Mouse (Mus musculus) liver, embryonic 11.5 days (tissue): Measurements from ENCODE around the gene Pcsk5. TPM values are rescaled to one million over a fixed set of nuclear protein-coding genes. Genes with fewer than 3 reads are reported as not detected.

Experiments used
- ATAC-seq: fragments of 200-750 bp; cut with Nextera tagmentation; replicated peaks from 2 replicates; pipeline ENCODE4 v1.8.0; 2017; ENCODE audit warnings: moderate number of reproducible peaks, mild to moderate bottlenecking, moderate TSS enrichment, moderate library complexity; ENCODE audit not compliant: low FRiP score
- DNase-seq: peaks from one replicate; pipeline ENCODE4 v3.0.0-alpha.2; 2017; ENCODE audit warnings: low spot score
- H3K27ac ChIP-seq: fragments of 300-500 bp; sonication (generic); 2 replicates; pipeline ENCODE4 v1.5.1; 2014; ENCODE audit warnings: mild to moderate bottlenecking, low read depth, low read length, control low read depth
- H3K27me3 ChIP-seq: fragments of 300-500 bp; sonication (generic); replicated peaks from 2 replicates; pipeline ENCODE4 v1.6.1; 2014; ENCODE audit warnings: low read length, mixed read lengths; ENCODE audit not compliant: control insufficient read depth, insufficient read depth
- H3K36me3 ChIP-seq: fragments of 300-500 bp; sonication (generic); 2 replicates; pipeline ENCODE4 v1.6.1; 2014; ENCODE audit warnings: mild to moderate bottlenecking, low read length, moderate library complexity, mixed read lengths; ENCODE audit not compliant: control insufficient read depth, insufficient read depth
- H3K4me1 ChIP-seq: fragments of 300-500 bp; sonication (generic); replicated peaks from 2 replicates; pipeline ENCODE4 v1.6.1; 2014; ENCODE audit warnings: low read length, mixed read lengths; ENCODE audit not compliant: control insufficient read depth, insufficient read depth
- H3K4me2 ChIP-seq: fragments of 300-500 bp; sonication (generic); 2 replicates; pipeline ENCODE4 v1.6.1; 2014; ENCODE audit warnings: mild to moderate bottlenecking, control low read depth, moderate library complexity
- H3K4me3 ChIP-seq: fragments of 300-500 bp; sonication (generic); 2 replicates; pipeline ENCODE4 v1.5.1; 2014; ENCODE audit warnings: low read depth, low read length, control low read depth
- H3K9ac ChIP-seq: fragments of 300-500 bp; sonication (generic); 2 replicates; pipeline ENCODE4 v1.6.1; 2014; ENCODE audit warnings: low read depth, low read length, control low read depth
- H3K9me3 ChIP-seq: fragments of 300-500 bp; sonication (generic); 2 replicates; pipeline ENCODE4 v1.6.1; 2016; ENCODE audit warnings: low read length, inconsistent platforms, mixed read lengths; ENCODE audit not compliant: control insufficient read depth
- WGBS: fragments of 180-500 bp; shearing (Covaris S2); extraction: QIAGEN DNeasy Blood & Tissue Kit; methylation state at CpG from one replicate; pipeline ENCODE4 v1.1.7; 2014; 5-methylcytosine and 5-hydroxymethylcytosine counted together
- polyA plus RNA-seq: library from polyadenylated mRNA; unstranded; fragments of >200 nt; fragmentation: Nextera tagmentation; extraction: Ambion mirVana; gene quantifications from 2 replicates; pipeline ENCODE4 v1.2.1, GENCODE M21; 2014

Gene Pcsk5
- polyA plus RNA-seq, 1 experiment from 2014 or later, result 4.8 TPM

GRCm38 (mm10) chr19:17592790-17593189 lies 244.6 kb downstream of the Pcsk5 start:
- H3K4me1 ChIP-seq, result no peaks in the 10 kb centered on the region
- ATAC-seq (no peak), DNase-seq (no peak)
- H3K4me2 ChIP-seq, result no peak overlapping the region
- H3K9ac ChIP-seq, result no peak overlapping the region
- H3K27ac ChIP-seq, result no peak overlapping the region
- 30% methylated on average over 1 of the region's 1 CpGs for WGBS
- no peak overlapping the region for H3K4me3 ChIP-seq
- H3K27me3 ChIP-seq, result no peaks in the 10 kb centered on the region
- H3K36me3 ChIP-seq, result no peaks in the 10 kb centered on the region
- H3K9me3 ChIP-seq, result no peaks in the 10 kb centered on the region

GRCm38 (mm10) chr19:17591335-17591734 lies 246.1 kb downstream of the Pcsk5 start:
- Histone ChIP-seq H3K4me1 (no peaks in the 10 kb centered on the region), H3K36me3 (no peaks in the 10 kb centered on the region), H3K9me3 (no peaks in the 10 kb centered on the region), H3K27me3 (no peaks in the 10 kb centered on the region), H3K4me3 (no peak overlapping the region), H3K27ac (no peak overlapping the region), H3K4me2 (no peak overlapping the region), H3K9ac (no peak overlapping the region)
- 51% methylated on average over 8 of the region's 8 CpGs for WGBS
- no peak for ATAC-seq
- no peak for DNase-seq

GRCm38 (mm10) chr19:17590314-17590713 lies 247.1 kb downstream of the Pcsk5 start:
- WGBS, result 77% methylated on average over 1 of the region's 1 CpGs
- Histone ChIP-seq H3K9me3 (no peaks in the 10 kb centered on the region), H3K27ac (no peak overlapping the region), H3K36me3 (no peaks in the 10 kb centered on the region), H3K4me1 (no peaks in the 10 kb centered on the region), H3K27me3 (no peaks in the 10 kb centered on the region), H3K9ac (no peak overlapping the region), H3K4me3 (no peak overlapping the region), H3K4me2 (no peak overlapping the region)
- DNase-seq, result no peak
- ATAC-seq, result no peak

- no peak for ATAC-seq
- 82% methylated on average over 4 of the region's 4 CpGs for WGBS
These were observed 260.0 kb downstream of the Pcsk5 start for GRCm38 (mm10) chr19:17577412-17577811.

GRCm38 (mm10) chr19:17574564-17574963 lies 262.9 kb downstream of the Pcsk5 start:
- Histone ChIP-seq H3K4me2 (no peak overlapping the region), H3K4me3 (no peak overlapping the region), H3K9ac (no peak overlapping the region), H3K36me3 (no peaks in the 10 kb centered on the region), H3K4me1 (no peaks in the 10 kb centered on the region), H3K27me3 (no peaks in the 10 kb centered on the region), H3K27ac (no peak overlapping the region), H3K9me3 (no peaks in the 10 kb centered on the region)
- ATAC-seq, result no peak
- no peak for DNase-seq
- 92% methylated on average over 5 of the region's 5 CpGs for WGBS

More at GRCm38 (mm10) chr19:17577412-17577811, 260.0 kb downstream of the Pcsk5 start:
- Histone ChIP-seq H3K4me3 (no peak overlapping the region), H3K4me1 (no peaks in the 10 kb centered on the region), H3K27ac (no peak overlapping the region), H3K4me2 (no peak overlapping the region), H3K27me3 (no peaks in the 10 kb centered on the region), H3K9me3 (no peaks in the 10 kb centered on the region), H3K9ac (no peak overlapping the region), H3K36me3 (no peaks in the 10 kb centered on the region)
- DNase-seq, result no peak

- H3K4me3 ChIP-seq, result no peak overlapping the region
- H3K4me2 ChIP-seq, result no peak overlapping the region
- H3K27ac ChIP-seq, result no peak overlapping the region
- H3K27me3 ChIP-seq, result no peaks in the 10 kb centered on the region
- H3K36me3 ChIP-seq, result no peaks in the 10 kb centered on the region
- ATAC-seq (no peak), DNase-seq (no peak)
- H3K4me1 ChIP-seq, result no peaks in the 10 kb centered on the region
- WGBS, result 82% methylated on average over 8 of the region's 8 CpGs
- no peak overlapping the region for H3K9ac ChIP-seq
- H3K9me3 ChIP-seq, result no peaks in the 10 kb centered on the region
These were observed 265.1 kb downstream of the Pcsk5 start for GRCm38 (mm10) chr19:17572315-17572714.

GRCm38 (mm10) chr19:17570936-17571335 lies 266.5 kb downstream of the Pcsk5 start:
- no peak for DNase-seq
- Histone ChIP-seq H3K36me3 (no peaks in the 10 kb centered on the region), H3K9ac (no peak overlapping the region), H3K4me2 (no peak overlapping the region), H3K4me3 (no peak overlapping the region), H3K27me3 (no peaks in the 10 kb centered on the region), H3K27ac (no peak overlapping the region), H3K9me3 (no peaks in the 10 kb centered on the region), H3K4me1 (no peaks in the 10 kb centered on the region)
- no peak for ATAC-seq
- whole genome bisulfite sequencing, result 79% methylated on average over 2 of the region's 2 CpGs

GRCm38 (mm10) chr19:17567264-17567663 lies 270.2 kb downstream of the Pcsk5 start:
- H3K27ac ChIP-seq, result no peak overlapping the region
- ATAC-seq (no peak), DNase-seq (no peak)
- H3K4me3 ChIP-seq, result no peak overlapping the region
- H3K9ac ChIP-seq, result no peak overlapping the region
- WGBS, result 66% methylated on average over 3 of the region's 3 CpGs
- no peak overlapping the region for H3K4me2 ChIP-seq
- H3K9me3 ChIP-seq, result no peaks in the 10 kb centered on the region
- H3K36me3 ChIP-seq, result no peaks in the 10 kb centered on the region
- no peaks in the 10 kb centered on the region for H3K27me3 ChIP-seq
- H3K4me1 ChIP-seq, result no peaks in the 10 kb centered on the region

GRCm38 (mm10) chr19:17566097-17566496 lies 271.3 kb downstream of the Pcsk5 start:
- Histone ChIP-seq H3K9me3 (no peaks in the 10 kb centered on the region), H3K4me3 (no peak overlapping the region), H3K36me3 (no peaks in the 10 kb centered on the region), H3K27ac (no peak overlapping the region), H3K27me3 (no peaks in the 10 kb centered on the region), H3K4me2 (no peak overlapping the region), H3K4me1 (no peaks in the 10 kb centered on the region), H3K9ac (no peak overlapping the region)
- no peak for ATAC-seq
- no peak for DNase-seq
- WGBS, result 82% methylated on average over 4 of the region's 4 CpGs
